Mouse (Mus musculus) 3T3-L1 (cell line): ENCODE measurements around the gene Adcyap1r1.

ENCODE experiments used
- DNase-seq: peaks from one replicate; pipeline ENCODE4 v3.0.0-alpha.2; 2015; ENCODE audit warnings: low read depth, low spot score

The Adcyap1r1 gene

GRCm38 (mm10) chr6:55448976-55449678 is 2.7 kb upstream of the Adcyap1r1 start:
- no peak for DNase-seq

- DNase-seq = no peak
These were observed 603 bp downstream of the Adcyap1r1 start for GRCm38 (mm10) chr6:55452381-55452780.

GRCm38 (mm10) chr6:55453548-55453947 is 1.8 kb downstream of the Adcyap1r1 start:
- no peak for DNase-seq

GRCm38 (mm10) chr6:55455641-55456040 is 3.9 kb downstream of the Adcyap1r1 start:
- DNase-seq = no peak

- DNase-seq = no peak
These were observed 5.9 kb downstream of the Adcyap1r1 start for GRCm38 (mm10) chr6:55457727-55458126.

GRCm38 (mm10) chr6:55458156-55458555 is 6.4 kb downstream of the Adcyap1r1 start:
- no peak for DNase-seq

GRCm38 (mm10) chr6:55459545-55460397 is 8.0 kb downstream of the Adcyap1r1 start:
- no peak for DNase-seq

GRCm38 (mm10) chr6:55461141-55461540 is 9.4 kb downstream of the Adcyap1r1 start:
- peak; percentile 46 for DNase-seq

GRCm38 (mm10) chr6:55461678-55462077 is 9.9 kb downstream of the Adcyap1r1 start:
- DNase-seq = no peak

- no peak for DNase-seq
These were observed 10.6 kb downstream of the Adcyap1r1 start for GRCm38 (mm10) chr6:55462394-55462793.

- no peak for DNase-seq
These were observed 12.2 kb downstream of the Adcyap1r1 start for GRCm38 (mm10) chr6:55463966-55464365.

- DNase-seq = peak; percentile 68
These were observed 13.5 kb downstream of the Adcyap1r1 start for GRCm38 (mm10) chr6:55465311-55465710.

- DNase-seq = no peak
These were observed 14.6 kb downstream of the Adcyap1r1 start for GRCm38 (mm10) chr6:55466301-55466761.

- no peak for DNase-seq
These were observed 18.9 kb downstream of the Adcyap1r1 start for GRCm38 (mm10) chr6:55470691-55471090.

- DNase-seq = no peak
These were observed 20.6 kb downstream of the Adcyap1r1 start for GRCm38 (mm10) chr6:55472381-55472780.

GRCm38 (mm10) chr6:55480988-55481387 is 29.2 kb downstream of the Adcyap1r1 start:
- DNase-seq = no peak

GRCm38 (mm10) chr6:55482471-55482870 is 30.7 kb downstream of the Adcyap1r1 start:
- DNase-seq = no peak

GRCm38 (mm10) chr6:55483360-55483759 is 31.6 kb downstream of the Adcyap1r1 start:
- no peak for DNase-seq

- no peak for DNase-seq
These were observed 32.4 kb downstream of the Adcyap1r1 start for GRCm38 (mm10) chr6:55484224-55484623.

- no peak for DNase-seq
These were observed 33.4 kb downstream of the Adcyap1r1 start for GRCm38 (mm10) chr6:55485216-55485615.

- peak; percentile 33 for DNase-seq
These were observed 35.9 kb downstream of the Adcyap1r1 start for GRCm38 (mm10) chr6:55487726-55488125.

GRCm38 (mm10) chr6:55496201-55496600 is 44.4 kb downstream of the Adcyap1r1 start:
- DNase-seq = no peak

- DNase-seq = no peak
These were observed 47.0 kb downstream of the Adcyap1r1 start for GRCm38 (mm10) chr6:55498753-55499152.
